Mouse (Mus musculus) small intestine, adult 2 months (tissue): Measurements from ENCODE around the gene Sp6. TPM values are rescaled to one million over a fixed set of nuclear protein-coding genes. Genes with fewer than 3 reads are reported as not detected.

Experiments
- H3K27ac ChIP-seq: fragments of 200-500 bp; 2 replicates; pipeline ENCODE4 v1.5.1; 2012; ENCODE audit warnings: low read depth, low read length, control low read depth, inconsistent platforms; ENCODE audit not compliant: insufficient read depth
- H3K27me3 ChIP-seq: fragments of 200-500 bp; 2 replicates; pipeline ENCODE4 v1.6.1; 2012; ENCODE audit warnings: mild to moderate bottlenecking, moderate library complexity, low read length, inconsistent platforms; ENCODE audit not compliant: control insufficient read depth, insufficient read depth
- H3K36me3 ChIP-seq: fragments of 200-500 bp; 2 replicates; pipeline ENCODE4 v1.6.1; 2012; ENCODE audit warnings: mild to moderate bottlenecking, low read length, control low read depth, inconsistent platforms; ENCODE audit not compliant: control insufficient read depth, insufficient read depth
- H3K4me1 ChIP-seq: fragments of 200-500 bp; 2 replicates; pipeline ENCODE4 v1.6.1; 2012; ENCODE audit warnings: low read length, inconsistent platforms, mixed read lengths; ENCODE audit not compliant: control insufficient read depth, insufficient read depth, insufficient read length
- H3K4me3 ChIP-seq: fragments of 200-500 bp; 2 replicates; pipeline ENCODE4 v1.5.1; 2012; ENCODE audit warnings: low read depth, mild to moderate bottlenecking, control low read depth, inconsistent platforms, low read length, moderate library complexity
- CTCF ChIP-seq: fragments of 200-500 bp; IDR thresholded peaks from 2 replicates; pipeline ENCODE4 v1.5.1; 2012; ENCODE audit warnings: low read depth, mild to moderate bottlenecking, control low read depth, inconsistent platforms, low read length, moderate library complexity, mixed read lengths; ENCODE audit not compliant: insufficient replicate concordance, insufficient read length; ENCODE audit errors: extremely low read depth
- POLR2A ChIP-seq: fragments of 200-500 bp; IDR thresholded peaks from 2 replicates; pipeline ENCODE4 v1.6.1; 2012; ENCODE audit warnings: low read depth, mild to moderate bottlenecking, control low read depth, inconsistent platforms, low read length, moderate library complexity
- WGBS: fragments of 180-500 bp; shearing (Covaris S2); methylation state at CpG from one replicate; pipeline ENCODE4 v1.1.7; 2018; 5-methylcytosine and 5-hydroxymethylcytosine counted together
- polyA plus RNA-seq: library from polyadenylated mRNA; depleted of rRNA; stranded (reverse); fragments of >200 nt; gene quantifications from 2 replicates; pipeline ENCODE4 v1.2.3, GENCODE M21; 2012

The Sp6 gene
- polyA plus RNA-seq, 1 experiment: 0.22 TPM

DNA sequence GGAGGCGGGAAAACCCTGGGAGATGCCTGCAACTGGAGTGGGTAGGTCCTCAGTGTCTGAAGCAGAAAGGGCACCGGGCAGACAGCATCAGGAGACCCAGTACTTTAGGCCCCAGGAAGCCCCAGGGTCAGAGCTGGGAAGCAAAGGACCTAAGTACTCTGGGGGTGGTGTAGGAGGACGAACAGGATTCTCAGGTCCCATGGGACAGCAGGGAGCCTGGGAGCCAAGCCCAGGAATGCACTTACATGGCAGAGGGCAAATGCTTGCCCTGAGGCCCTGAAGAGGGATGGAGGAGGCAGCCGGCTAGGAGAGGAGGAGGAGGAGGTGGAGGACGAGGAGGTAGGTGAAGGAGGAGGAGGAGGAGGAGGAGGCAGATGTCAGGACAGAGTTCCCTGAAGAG, 18.2 kb upstream of the Sp6 start:
- no peak overlapping the region for H3K27ac ChIP-seq
- H3K27me3 ChIP-seq: peaks cover 14% of the 10 kb centered on the region
- H3K4me3 ChIP-seq: no peak overlapping the region
- H3K4me1 ChIP-seq: peaks cover 11% of the 10 kb centered on the region
- no peaks in the 10 kb centered on the region for H3K36me3 ChIP-seq
- TF ChIP-seq POLR2A: no peak
- no peak for TF ChIP-seq CTCF
- 65% methylated on average over 5 of the region's 5 CpGs for WGBS

DNA sequence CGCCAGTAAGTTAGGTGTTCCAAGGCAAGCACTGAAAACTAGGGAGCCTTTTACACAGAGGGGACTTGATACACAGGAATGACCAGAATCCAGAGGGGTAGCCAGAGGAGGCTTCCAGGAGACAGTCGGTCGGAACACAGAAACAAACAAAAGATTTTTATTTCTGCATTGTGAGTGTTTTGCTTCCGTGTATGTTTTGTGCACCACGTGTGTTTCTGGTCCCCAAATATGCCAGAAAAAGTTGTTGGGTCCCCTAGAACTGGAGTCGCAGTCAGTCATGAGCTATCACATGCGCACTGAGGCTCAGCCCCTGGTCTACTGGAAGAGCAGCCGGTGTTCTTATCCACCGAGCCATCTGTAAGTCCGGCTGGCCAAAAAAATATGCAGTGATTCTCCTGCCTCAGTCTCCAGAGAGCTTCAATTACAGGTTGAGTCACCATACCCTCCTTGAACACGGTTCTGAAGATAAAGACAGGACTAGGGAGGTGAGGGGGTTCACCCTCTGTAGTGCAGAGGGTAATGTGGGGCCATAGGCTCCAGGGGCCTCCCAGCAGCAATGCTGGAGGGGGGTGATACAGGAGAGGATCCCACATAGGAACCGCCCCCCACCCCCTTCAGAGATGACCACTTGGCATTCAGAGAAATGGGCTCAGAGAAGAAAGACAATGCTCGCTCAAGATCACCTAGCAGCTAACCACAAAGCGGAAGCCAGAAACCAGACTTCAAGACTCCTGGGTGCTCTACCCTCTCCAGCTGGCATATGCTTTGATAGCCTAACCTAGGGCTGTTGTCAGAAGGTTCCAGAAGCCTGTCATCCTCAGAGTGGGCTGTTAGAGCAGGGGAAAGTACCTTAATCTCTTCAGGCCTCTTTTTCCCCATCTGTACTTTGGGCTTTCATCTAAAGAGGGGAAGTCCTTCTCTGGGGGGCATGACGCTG, 17.1 kb upstream of the Sp6 start:
- no peak overlapping the region for H3K4me3 ChIP-seq
- no peak overlapping the region for H3K27ac ChIP-seq
- no peak for TF ChIP-seq CTCF
- no peak for TF ChIP-seq POLR2A
- H3K4me1 ChIP-seq: peaks cover 11% of the 10 kb centered on the region
- no peaks in the 10 kb centered on the region for H3K36me3 ChIP-seq
- peaks cover 16% of the 10 kb centered on the region for H3K27me3 ChIP-seq
- WGBS: 77% methylated on average over 15 of the region's 15 CpGs

DNA sequence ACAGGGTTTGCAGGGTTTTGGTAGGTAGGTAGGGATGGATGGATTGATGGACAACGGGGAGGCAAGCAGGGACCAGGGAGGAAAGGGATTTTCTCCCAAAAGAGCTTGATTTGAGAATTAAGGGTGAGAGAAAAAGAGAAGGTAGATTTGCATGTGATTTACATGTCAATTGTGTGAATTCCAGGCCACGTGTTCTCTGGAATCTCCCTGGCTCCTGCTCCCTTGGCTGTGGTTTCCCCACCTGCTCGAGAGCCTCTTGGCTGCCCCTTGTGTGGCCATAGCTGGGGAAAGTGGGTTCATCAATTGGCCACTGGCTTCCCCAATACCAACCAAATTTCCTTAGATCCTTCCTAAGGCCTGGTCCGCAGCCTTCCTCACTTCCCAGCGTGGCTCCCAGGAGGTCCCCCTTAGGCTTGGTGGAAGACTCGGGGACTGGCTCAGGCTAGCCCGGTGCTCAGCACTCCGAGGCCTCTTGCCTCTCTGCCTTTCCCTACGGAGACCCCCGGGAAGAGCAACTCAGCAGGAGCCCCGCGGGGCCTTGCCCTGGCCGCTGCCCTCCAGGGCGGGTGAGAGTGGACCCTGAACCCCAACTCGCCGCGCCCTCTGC, 16.3 kb upstream of the Sp6 start:
- TF ChIP-seq POLR2A (no peak), CTCF (no peak)
- Histone ChIP-seq H3K4me3 (peak overlapping the region; percentile 47), H3K4me1 (peaks cover 11% of the 10 kb centered on the region), H3K36me3 (no peaks in the 10 kb centered on the region), H3K27me3 (peaks cover 17% of the 10 kb centered on the region), H3K27ac (no peak overlapping the region)
- WGBS: 21% methylated on average over 17 of the region's 17 CpGs

DNA sequence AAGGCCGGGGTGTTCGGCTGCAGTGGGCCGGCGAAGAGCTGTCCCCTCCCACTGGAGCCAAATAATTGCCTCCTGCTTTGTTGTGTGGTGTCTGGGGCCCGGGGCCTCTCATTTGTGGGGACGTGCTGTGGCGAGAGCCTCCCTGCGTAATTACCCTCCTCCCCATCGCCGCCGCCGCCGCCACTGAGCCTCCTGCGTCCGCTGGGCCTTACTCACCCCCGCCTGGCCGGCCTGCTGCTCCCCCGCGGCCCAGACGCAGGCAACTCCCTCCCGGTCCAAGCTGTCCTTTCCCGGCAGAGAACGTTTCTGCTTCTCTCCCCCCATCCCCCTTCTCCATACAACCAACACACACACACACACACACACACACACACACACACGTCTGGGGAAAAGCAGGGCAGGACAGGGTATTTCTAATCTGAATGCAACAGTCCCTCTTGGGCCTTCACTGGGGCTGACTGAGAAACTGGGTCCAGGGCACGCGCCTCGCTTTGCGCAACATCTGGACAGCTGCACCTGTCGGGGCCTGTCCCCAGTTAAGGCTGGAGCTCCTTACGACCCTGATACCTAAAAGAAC, 15.7 kb upstream of the Sp6 start:
- Histone ChIP-seq H3K4me1 (peaks cover 11% of the 10 kb centered on the region), H3K27ac (no peak overlapping the region), H3K36me3 (no peaks in the 10 kb centered on the region), H3K4me3 (peak overlapping the region; percentile 47), H3K27me3 (peaks cover 17% of the 10 kb centered on the region)
- 6% methylated on average over 29 of the region's 30 CpGs for WGBS
- no peak for TF ChIP-seq POLR2A
- TF ChIP-seq CTCF: no peak

DNA sequence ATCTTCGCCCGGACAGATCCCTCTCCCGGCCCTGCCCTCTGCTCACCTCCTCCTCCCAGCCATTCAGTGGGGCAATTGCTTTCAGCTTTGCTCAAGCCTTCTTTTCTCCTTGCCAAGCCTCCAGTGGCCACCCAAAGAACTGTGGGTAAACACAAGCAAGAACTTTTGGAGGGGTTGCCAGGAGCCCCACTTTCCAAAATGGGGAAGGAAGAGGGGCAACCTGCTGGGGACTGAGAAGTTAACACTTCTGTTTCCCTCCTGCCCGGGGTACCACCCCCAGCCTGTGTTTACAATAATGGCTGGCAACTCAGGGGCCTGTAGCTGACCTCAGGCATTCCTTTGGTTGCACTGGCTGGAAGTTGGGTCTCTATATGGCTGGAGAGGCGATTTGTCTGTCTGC, 10.0 kb upstream of the Sp6 start:
- TF ChIP-seq CTCF (no peak), POLR2A (no peak)

DNA sequence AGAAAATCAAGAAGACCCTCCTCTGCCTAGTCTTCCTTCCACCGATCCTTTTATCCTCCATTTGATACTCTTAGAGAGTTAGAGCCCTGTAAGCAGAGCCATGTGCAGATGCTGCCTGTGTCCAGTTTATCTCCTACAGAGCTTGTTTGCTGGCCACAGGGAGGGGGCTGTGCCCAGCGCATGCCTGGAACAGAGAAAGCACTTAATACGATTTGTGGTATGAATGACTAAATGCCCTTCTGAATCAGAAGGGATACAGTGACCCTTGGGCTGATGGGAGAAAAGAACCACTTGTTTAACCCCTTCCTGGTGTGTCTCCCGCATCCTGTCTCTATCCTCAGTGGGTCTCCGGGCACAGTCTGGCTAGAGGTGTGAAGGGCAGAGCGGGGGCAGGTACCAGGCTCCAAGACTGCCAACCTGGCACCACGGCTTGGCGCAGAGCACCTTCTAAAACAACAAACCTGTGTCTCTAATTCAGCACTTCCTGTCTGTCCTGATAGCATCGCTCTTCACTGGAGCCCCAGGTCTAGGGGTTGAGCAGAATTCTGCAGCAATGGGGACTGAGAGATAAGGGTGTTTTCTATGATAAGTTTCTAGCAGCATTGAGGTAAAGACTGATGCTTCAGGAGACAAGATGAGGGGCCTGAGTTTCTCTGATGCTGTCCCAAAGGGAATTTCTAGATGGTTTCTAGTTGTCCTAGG, 6.0 kb upstream of the Sp6 start:
- TF ChIP-seq CTCF (no peak), POLR2A (no peak)
- no peak overlapping the region for H3K27ac ChIP-seq
- H3K4me1 ChIP-seq: no peaks in the 10 kb centered on the region
- H3K36me3 ChIP-seq: no peaks in the 10 kb centered on the region
- 57% methylated on average over 9 of the region's 9 CpGs for WGBS
- peaks cover 26% of the 10 kb centered on the region for H3K27me3 ChIP-seq
- H3K4me3 ChIP-seq: no peak overlapping the region

More for the DNA sequence above, 10.0 kb upstream of the Sp6 start:
- H3K27ac ChIP-seq: no peak overlapping the region
- no peaks in the 10 kb centered on the region for H3K36me3 ChIP-seq
- 0 out of 2 replicates have a peak, but pooled peaks cover 17% of the 10 kb centered on the region for H3K27me3 ChIP-seq
- no peak overlapping the region for H3K4me3 ChIP-seq
- WGBS: 39% methylated on average over 5 of the region's 5 CpGs
- no peaks in the 10 kb centered on the region for H3K4me1 ChIP-seq
